Mouse (Mus musculus) liver, adult 2 months (tissue): ENCODE data around the gene Gyg. TPM values are rescaled to one million over a fixed set of nuclear protein-coding genes. Genes with fewer than 3 reads are reported as not detected.

ENCODE experiments used
- DNase-seq: peaks from one replicate; pipeline ENCODE4 v3.0.0-alpha.2; 2011; ENCODE audit warnings: low read depth, low spot score; ENCODE audit errors: extremely low read depth
- H3K27ac ChIP-seq: fragments of 200-500 bp; replicated peaks from 2 replicates; pipeline ENCODE4 v1.5.1; 2012; ENCODE audit warnings: low read depth, mild to moderate bottlenecking, control low read depth, inconsistent platforms, low read length; ENCODE audit not compliant: insufficient read depth
- H3K27me3 ChIP-seq: fragments of 200-500 bp; 2 replicates; pipeline ENCODE4 v1.6.1; 2012; ENCODE audit warnings: mild to moderate bottlenecking, moderate library complexity, low read length, inconsistent platforms; ENCODE audit not compliant: control insufficient read depth, insufficient read depth
- H3K36me3 ChIP-seq: fragments of 200-500 bp; 2 replicates; pipeline ENCODE4 v1.6.1; 2012; ENCODE audit warnings: low read length, inconsistent platforms; ENCODE audit not compliant: control insufficient read depth, insufficient read depth
- H3K4me1 ChIP-seq: fragments of 200-500 bp; 2 replicates; pipeline ENCODE4 v1.6.1; 2011; ENCODE audit warnings: low read length; ENCODE audit not compliant: control insufficient read depth, insufficient read depth
- H3K4me3 ChIP-seq: fragments of 200-500 bp; 2 replicates; pipeline ENCODE4 v1.5.1; 2011; ENCODE audit warnings: low read depth, mild to moderate bottlenecking, control low read depth, low read length, moderate library complexity; ENCODE audit not compliant: insufficient read depth
- H3K79me2 ChIP-seq: fragments of 200-500 bp; 2 replicates; pipeline ENCODE4 v1.6.1; 2012; ENCODE audit warnings: inconsistent platforms, mild to moderate bottlenecking, low read length, moderate library complexity; ENCODE audit not compliant: control insufficient read depth, insufficient read depth
- H3K9ac ChIP-seq: fragments of 200-500 bp; 2 replicates; pipeline ENCODE4 v1.6.1; 2012; ENCODE audit warnings: low read depth, mild to moderate bottlenecking, control low read depth, inconsistent platforms, low read length
- CTCF ChIP-seq: fragments of 200-500 bp; IDR thresholded peaks from 2 replicates; pipeline ENCODE4 v1.5.1; 2011; ENCODE audit warnings: low read depth, low read length, control low read depth
- POLR2A ChIP-seq: fragments of 200-500 bp; IDR thresholded peaks from 2 replicates; pipeline ENCODE4 v1.6.1; 2011; ENCODE audit warnings: low read length, control low read depth; ENCODE audit not compliant: insufficient read depth; ENCODE audit errors: extremely low read depth
- WGBS: fragments of 180-500 bp; shearing (Covaris S2); methylation state at CpG from one replicate; pipeline ENCODE4 v1.1.7; 2018; 5-methylcytosine and 5-hydroxymethylcytosine counted together
- polyA plus RNA-seq: library from polyadenylated mRNA; depleted of rRNA; stranded (reverse); fragments of >200 nt; gene quantifications from 2 replicates; pipeline ENCODE4 v1.2.3, GENCODE M21; 2012; rRNA removed
- total RNA-seq: library from RNA; depleted of rRNA; stranded (reverse); fragments of >200 nt; gene quantifications from 2 replicates; pipeline ENCODE4 v1.2.3, GENCODE M21; 2014; rRNA removed

Gyg gene
- total RNA-seq (6.1 and 6.6 TPM in 2 replicates), polyA plus RNA-seq (4.4 and 4.5 TPM in 2 replicates)

DNA sequence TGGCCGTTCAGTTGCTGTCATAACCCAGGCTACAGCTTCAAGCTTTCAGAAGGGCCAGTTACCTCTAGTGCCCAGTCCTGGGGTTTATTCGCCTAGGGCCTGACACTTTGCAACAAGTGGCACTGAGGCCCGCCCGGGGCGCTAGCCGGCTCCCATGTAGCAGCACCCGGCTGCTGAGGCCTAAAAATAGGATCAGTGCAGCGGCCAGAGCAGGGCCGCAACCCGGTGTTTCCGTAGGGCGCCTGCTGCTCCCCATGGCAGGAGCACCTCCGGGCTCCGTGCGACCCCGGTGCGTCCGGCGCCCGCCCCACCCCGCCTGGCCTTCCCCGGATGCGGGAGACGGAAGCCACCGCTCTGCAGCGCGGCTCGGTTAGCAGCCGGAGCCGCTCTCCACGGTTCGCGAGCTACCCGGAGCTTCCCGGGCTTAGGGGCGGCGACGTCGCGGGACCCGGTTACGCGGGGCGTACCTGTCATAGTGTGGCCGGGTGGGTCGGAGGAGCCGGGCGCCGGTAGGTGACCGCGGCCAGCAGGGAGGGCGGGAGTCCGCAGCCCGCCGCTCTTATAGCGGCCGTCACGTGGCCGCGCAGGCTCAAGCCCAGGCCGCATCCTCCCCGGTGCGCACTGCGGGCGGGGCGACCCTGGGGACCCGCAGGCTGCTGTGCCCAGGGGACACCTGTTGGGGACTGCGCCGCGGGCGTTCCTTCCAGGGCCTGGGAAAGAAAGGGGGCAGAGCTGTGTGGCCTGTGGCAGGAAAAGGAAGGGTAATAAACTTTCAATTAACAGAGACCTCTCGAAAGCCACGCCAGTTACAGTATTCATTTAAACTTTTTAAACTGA lies at the start of gene Gyg:
TSS of gene Gyg (minus strand) at position 787 of the 837 bp plus-strand sequence.
- Histone ChIP-seq H3K9ac (peak within 1 kb of the TSS; percentile 94), H3K27ac (no peak within 1 kb of the TSS), H3K79me2 (no peaks in the 10 kb centered on the region), H3K4me1 (no peaks in the 10 kb centered on the region), H3K27me3 (no peaks in the 10 kb centered on the region), H3K4me3 (peak within 1 kb of the TSS; percentile 96), H3K36me3 (peaks cover 6% of the 10 kb centered on the region; the same call in 1 of the 2 replicates)
- peak; percentile 20; the same call in 1 of the 2 replicates for TF ChIP-seq CTCF
- TF ChIP-seq POLR2A: 0 out of 2 replicates have a peak, but pooled peaks have one; percentile 20
- DNase-seq: peak; percentile 45
- WGBS: 1% methylated on average over 73 of the region's 73 CpGs

DNA sequence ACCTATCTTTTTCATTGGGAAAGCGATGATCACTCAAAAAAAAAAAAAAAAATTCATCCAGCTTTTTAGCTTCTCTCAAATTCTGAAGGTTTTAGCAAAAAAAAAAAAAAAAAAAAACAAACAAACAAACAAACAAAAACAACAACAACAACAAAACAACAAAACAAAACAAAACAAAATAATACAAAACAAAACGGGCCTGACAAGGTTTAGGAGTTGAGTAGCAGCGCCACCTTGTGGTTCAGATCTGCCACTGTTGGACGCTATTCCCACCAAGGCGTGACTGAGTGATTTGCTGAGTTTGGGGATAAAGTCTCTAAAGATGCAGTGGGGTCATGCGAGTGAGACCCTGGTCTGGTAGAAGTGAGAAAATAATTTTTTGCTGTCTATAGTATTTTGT lies 43.8 kb upstream of the Gyg start:
- DNase-seq: peak; percentile 33
- H3K27ac ChIP-seq: no peak overlapping the region
- H3K4me1 ChIP-seq: no peaks in the 10 kb centered on the region
- H3K79me2 ChIP-seq: no peaks in the 10 kb centered on the region
- no peaks in the 10 kb centered on the region for H3K36me3 ChIP-seq
- H3K4me3 ChIP-seq: no peak overlapping the region
- 27% methylated on average over 6 of the region's 6 CpGs for WGBS
- H3K9ac ChIP-seq: no peak overlapping the region
- TF ChIP-seq CTCF (peak; percentile 73; the same call in 1 of the 2 replicates), POLR2A (no peak)
- H3K27me3 ChIP-seq: no peaks in the 10 kb centered on the region

DNA sequence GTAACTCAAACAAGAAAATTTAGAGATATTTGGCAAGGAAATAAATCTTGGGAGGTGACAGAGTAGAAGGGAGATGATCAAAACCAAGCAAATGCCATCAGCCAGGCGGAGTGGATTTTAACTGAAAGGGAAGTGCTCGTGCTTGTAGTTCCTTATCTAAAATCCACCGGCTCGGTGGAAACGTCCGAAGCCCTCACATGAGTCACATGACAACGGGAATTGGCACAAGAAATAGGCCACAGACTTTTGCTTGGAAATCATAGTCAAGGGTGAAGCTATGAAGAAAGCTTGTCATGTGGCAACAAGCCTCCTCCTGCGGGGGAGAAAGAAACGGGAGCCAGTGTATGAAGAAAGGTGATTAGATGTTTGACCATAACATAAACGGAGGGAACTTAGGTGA lies 42.8 kb upstream of the Gyg start:
- no peak for DNase-seq
- WGBS: 66% methylated on average over 10 of the region's 10 CpGs
- Histone ChIP-seq H3K9ac (no peak overlapping the region), H3K36me3 (no peaks in the 10 kb centered on the region), H3K27me3 (no peaks in the 10 kb centered on the region), H3K27ac (no peak overlapping the region), H3K4me3 (no peak overlapping the region), H3K79me2 (no peaks in the 10 kb centered on the region), H3K4me1 (no peaks in the 10 kb centered on the region)
- TF ChIP-seq POLR2A (no peak), CTCF (no peak)

DNA sequence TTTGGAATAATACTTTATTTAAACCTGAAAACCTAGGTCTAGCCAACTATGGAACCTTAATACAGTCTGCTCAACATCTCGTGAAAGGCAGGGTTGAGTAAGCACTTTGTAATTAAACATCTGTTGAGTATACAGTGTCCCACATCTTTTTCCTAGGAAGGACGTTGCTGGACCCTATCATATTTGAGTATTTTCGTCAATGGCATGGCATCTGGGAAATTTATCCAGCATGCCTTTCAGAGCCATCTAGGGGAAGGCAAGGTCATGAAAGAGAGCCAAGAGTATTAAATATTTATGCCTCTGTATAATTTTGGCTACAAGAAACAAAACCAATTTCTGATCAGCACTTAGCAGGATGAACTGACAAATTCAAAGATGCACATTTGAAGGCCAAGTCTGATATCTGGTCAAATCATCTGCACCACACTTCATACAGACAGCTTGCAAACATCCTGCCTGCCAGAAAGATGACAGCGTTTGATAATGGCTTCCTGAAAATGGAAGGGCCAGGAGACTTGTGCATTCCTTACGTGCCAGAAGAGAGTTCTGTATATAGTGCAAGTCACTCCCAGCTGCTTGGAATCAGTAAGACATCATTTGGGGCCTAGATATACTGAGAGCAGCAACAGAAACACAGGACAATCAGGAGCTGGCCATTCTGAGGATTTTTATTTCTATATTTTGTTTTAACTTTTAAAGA lies 34.0 kb upstream of the Gyg start:
- Histone ChIP-seq H3K27ac (no peak overlapping the region), H3K9ac (no peak overlapping the region)
- WGBS: 61% methylated on average over 5 of the region's 5 CpGs

DNA sequence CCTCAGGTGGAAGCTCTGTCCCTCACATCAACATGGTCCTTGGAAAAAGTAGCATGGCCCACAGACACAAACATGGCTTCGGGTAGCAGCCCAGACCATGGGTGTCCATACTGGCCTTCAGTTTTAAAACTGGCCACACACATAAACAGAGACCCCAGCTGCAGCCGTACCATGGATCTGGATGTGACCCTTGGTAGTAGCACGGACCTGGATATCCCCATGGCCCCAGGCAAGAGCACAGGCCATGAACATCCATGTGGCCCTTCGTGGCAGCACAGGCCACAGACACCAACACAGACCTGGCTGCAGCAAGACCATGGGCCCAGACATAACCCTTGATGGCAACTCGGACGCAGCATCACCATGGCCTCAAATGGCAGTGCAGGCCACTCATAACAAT lies 17.3 kb upstream of the Gyg start:
- WGBS: 93% methylated on average over 6 of the region's 6 CpGs
- no peaks in the 10 kb centered on the region for H3K4me1 ChIP-seq
- H3K27me3 ChIP-seq: no peaks in the 10 kb centered on the region
- no peaks in the 10 kb centered on the region for H3K79me2 ChIP-seq
- no peaks in the 10 kb centered on the region for H3K36me3 ChIP-seq
- TF ChIP-seq CTCF (no peak), POLR2A (no peak)
- DNase-seq: no peak
- no peak overlapping the region for H3K9ac ChIP-seq
- no peak overlapping the region for H3K27ac ChIP-seq
- H3K4me3 ChIP-seq: no peak overlapping the region

More for the DNA sequence above, 34.0 kb upstream of the Gyg start:
- H3K36me3 ChIP-seq: no peaks in the 10 kb centered on the region
- H3K4me3 ChIP-seq: no peak overlapping the region
- H3K79me2 ChIP-seq: no peaks in the 10 kb centered on the region
- TF ChIP-seq POLR2A: no peak
- no peak for TF ChIP-seq CTCF
- no peaks in the 10 kb centered on the region for H3K27me3 ChIP-seq
- no peak for DNase-seq
- no peaks in the 10 kb centered on the region for H3K4me1 ChIP-seq
